25 mouse cellular contexts compared by ENCODE assay signal in the genomic region with DNA sequence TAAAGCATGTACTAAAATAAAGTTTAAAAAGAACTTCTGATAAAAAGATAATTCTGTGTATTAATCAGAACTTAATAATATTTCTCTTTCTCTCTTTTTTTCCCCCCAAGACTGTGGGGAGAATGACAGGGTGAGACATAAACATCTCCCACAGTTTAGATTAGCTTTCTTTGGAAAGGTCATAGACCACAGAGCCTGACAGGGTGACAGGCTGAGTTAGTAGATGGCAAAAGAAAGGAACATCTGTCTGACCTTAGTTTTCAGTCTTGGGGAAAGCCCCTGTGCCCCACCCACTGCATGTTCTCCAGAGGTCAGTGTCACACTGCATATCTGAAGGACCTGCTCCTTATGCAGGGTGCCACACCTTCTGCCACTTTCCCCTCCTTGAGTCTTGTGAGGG.
DNase-seq lines count a peak whose midpoint lies in the region; ATAC-seq and TF ChIP-seq lines count a peak whose summit lies in the region.
"Had no signal": no experiment of that assay in that cellular context is flagged by ENCODE, and none has a peak within 500 bp of the region (broad histone marks: within the 10 kb centered on the region; RNA-seq: fewer than 3 reads in every experiment).

No protein-coding gene starts in this region.

- H3K9me3 ChIP-seq in lung, embryonic 15.5 days, result no peaks in the 10 kb centered on the region
- no peaks in the 10 kb centered on the region for H3K9me3 ChIP-seq in lung, postnatal 0 days (ENCODE audit: low read length)
- H3K9me3 ChIP-seq: embryonic facial prominence, embryonic 12.5 days; embryonic facial prominence, embryonic 15.5 days; forebrain, embryonic 12.5 days; forebrain, embryonic 15.5 days; heart, embryonic 10.5 days; heart, embryonic 13.5 days had no signal

- H3K9ac ChIP-seq in lung, embryonic 15.5 days, result no peak overlapping the region
- H3K9ac ChIP-seq in lung, postnatal 0 days (replicated peaks; ENCODE audit: low read depth), result no peak overlapping the region
- H3K9ac ChIP-seq: embryonic facial prominence, embryonic 12.5 days; embryonic facial prominence, embryonic 15.5 days; forebrain, embryonic 12.5 days; forebrain, embryonic 15.5 days; heart, embryonic 13.5 days; hindbrain, embryonic 14.5 days had no signal

- no peak overlapping the region for H3K4me3 ChIP-seq in lung, embryonic 15.5 days
- no peak overlapping the region for H3K4me3 ChIP-seq in lung, postnatal 0 days (ENCODE audit: low read depth, low read length)
- H3K4me3 ChIP-seq: embryonic facial prominence, embryonic 12.5 days; embryonic facial prominence, embryonic 15.5 days; forebrain, embryonic 12.5 days; forebrain, embryonic 15.5 days; heart, adult 2 months; heart, embryonic 10.5 days; heart, embryonic 13.5 days had no signal

- no peak for TF ChIP-seq CTCF in lung, postnatal 0 days (IDR thresholded peaks at IDR 0.05)

- intact Hi-C loops in gastrocnemius, postnatal 14 days (cut with DNase I; ENCODE audit: low total_unique reads), result no loop called here

- H3K27ac ChIP-seq in lung, embryonic 15.5 days, result no peak overlapping the region
- H3K27ac ChIP-seq in lung, postnatal 0 days (ENCODE audit: low read length), result no peak overlapping the region
- H3K27ac ChIP-seq: embryonic facial prominence, embryonic 12.5 days; embryonic facial prominence, embryonic 15.5 days; forebrain, embryonic 12.5 days; forebrain, embryonic 15.5 days; heart, adult 2 months; heart, embryonic 10.5 days; heart, embryonic 13.5 days; hindbrain, embryonic 14.5 days had no signal

- H3K27me3 ChIP-seq in lung, embryonic 15.5 days, result no peaks in the 10 kb centered on the region
- H3K27me3 ChIP-seq in lung, postnatal 0 days (replicated peaks; ENCODE audit: insufficient read depth, low read length), result no peaks in the 10 kb centered on the region
- H3K27me3 ChIP-seq: embryonic facial prominence, embryonic 12.5 days; embryonic facial prominence, embryonic 15.5 days; forebrain, embryonic 12.5 days; forebrain, embryonic 15.5 days; heart, embryonic 13.5 days had no signal

- H3K4me1 ChIP-seq in lung, embryonic 15.5 days, result peaks cover 19% of the 10 kb centered on the region; the same call in 1 of the 2 replicates
- H3K4me1 ChIP-seq in lung, postnatal 0 days (ENCODE audit: insufficient read depth, low read depth, low read length), result no peaks in the 10 kb centered on the region
- H3K4me1 ChIP-seq: embryonic facial prominence, embryonic 12.5 days; embryonic facial prominence, embryonic 15.5 days; heart, embryonic 10.5 days; heart, embryonic 13.5 days had no signal

- DNase-seq in lung, adult 18-20 months, result no peak
- peak; percentile 4 for DNase-seq in ES-CJ7 (ENCODE audit: low read depth, low spot score)
- peak; percentile 40 for DNase-seq in lung, postnatal 0 days (ENCODE audit: low spot score)
- DNase-seq in lung, postnatal 25 days (ENCODE audit: low spot score), result peak; percentile 5
- DNase-seq in spleen, postnatal 4 days (ENCODE audit: low spot score in 2 of 2), result no peak
- DNase-seq in thymus, adult 18-20 months, result no peak
- no peak for DNase-seq in gastrocnemius, postnatal 14 days
- DNase-seq: adrenal gland, postnatal 10 days; adrenal gland, postnatal 36 days; B cell, adult 2 months; cerebellum, adult 18-20 months; cerebellum, adult 9-10 months; cerebellum, postnatal 14 days; gastrocnemius, postnatal 36 days; heart, adult 2 months; heart, postnatal 14 days; heart, postnatal 4 days had no signal

- TF ChIP-seq EP300 in lung, postnatal 0 days (IDR thresholded peaks at IDR 0.05), result peak; percentile 63; the same call in 1 of the 2 replicates

- ATAC-seq in lung, embryonic 15.5 days (ENCODE audit: borderline replicate concordance, extremely low read depth, low FRiP score, low TSS enrichment), result peak; percentile 74
- peak; percentile 63 for ATAC-seq in lung, postnatal 0 days
- ATAC-seq: forebrain, embryonic 15.5 days had no signal

- H3K36me3 ChIP-seq in lung, embryonic 15.5 days, result no peaks in the 10 kb centered on the region
- no peaks in the 10 kb centered on the region for H3K36me3 ChIP-seq in lung, postnatal 0 days (ENCODE audit: insufficient read depth, low read length)
- H3K36me3 ChIP-seq: embryonic facial prominence, embryonic 12.5 days; embryonic facial prominence, embryonic 15.5 days; heart, embryonic 10.5 days; heart, embryonic 13.5 days had no signal

- no peak overlapping the region for H3K4me2 ChIP-seq in lung, embryonic 15.5 days
- H3K4me2 ChIP-seq in lung, postnatal 0 days (replicated peaks; ENCODE audit: low read depth, low read length), result no peak overlapping the region
- H3K4me2 ChIP-seq: embryonic facial prominence, embryonic 12.5 days; embryonic facial prominence, embryonic 15.5 days; forebrain, embryonic 12.5 days; forebrain, embryonic 15.5 days; heart, embryonic 13.5 days; hindbrain, embryonic 14.5 days had no signal

Comparison
In these comparisons a context has a peak if more than half of its experiments do, and no peak if none do; other contexts are left out.
1. DNase-seq: peak in ES-CJ7 (single experiment), lung, postnatal 0 days (single experiment) and lung, postnatal 25 days (single experiment); none in lung, adult 18-20 months (0 of 2), spleen, postnatal 4 days (0 of 2), thymus, adult 18-20 months (0 of 2) and gastrocnemius, postnatal 14 days (single experiment).